ENCODE assay signal across 11 mouse cellular contexts in genomic region chr4:155578336-155579125, GRCm38 (mm10). TPM values are rescaled to one million over a fixed set of nuclear protein-coding genes. Genes with fewer than 3 reads are reported as not detected.
DNase-seq lines count a peak whose midpoint lies in the region; ATAC-seq lines count a peak whose summit lies in the region.
"Had no signal": no experiment of that assay in that cellular context is flagged by ENCODE, and none has a peak within 500 bp of the region (broad histone marks: within the 10 kb centered on the region; RNA-seq: fewer than 3 reads in every experiment).

No protein-coding gene starts in this region.

- no peaks in the 10 kb centered on the region for H3K27me3 ChIP-seq in liver, embryonic 13.5 days
- H3K27me3 ChIP-seq: midbrain, embryonic 13.5 days had no signal

- 0 out of 2 replicates have a peak overlapping the region, but pooled peaks have one; percentile 27 for H3K27ac ChIP-seq in liver, embryonic 13.5 days
- H3K27ac ChIP-seq: layer of hippocampus, adult 2 months; midbrain, embryonic 13.5 days had no signal

- H3K4me1 ChIP-seq in liver, embryonic 13.5 days (replicated peaks) = peaks cover 32% of the 10 kb centered on the region
- H3K4me1 ChIP-seq: midbrain, embryonic 13.5 days had no signal

- no peak overlapping the region for H3K9ac ChIP-seq in liver, embryonic 13.5 days
- H3K9ac ChIP-seq: midbrain, embryonic 13.5 days had no signal

- H3K4me3 ChIP-seq in liver, embryonic 13.5 days (replicated peaks) = no peak overlapping the region
- H3K4me3 ChIP-seq: layer of hippocampus, adult 2 months; midbrain, embryonic 13.5 days had no signal

- no peak overlapping the region for H3K4me2 ChIP-seq in liver, embryonic 13.5 days
- H3K4me2 ChIP-seq: midbrain, embryonic 13.5 days had no signal

- H3K9me3 ChIP-seq in liver, embryonic 13.5 days (replicated peaks) = no peaks in the 10 kb centered on the region
- H3K9me3 ChIP-seq: midbrain, embryonic 13.5 days had no signal

- no peak for DNase-seq in liver, embryonic 13.5 days
- no peak for DNase-seq in liver
- DNase-seq in adrenal gland, postnatal 14 days = peak; percentile 95
- peak; percentile 33 for DNase-seq in heart, postnatal 25 days (ENCODE audit: low spot score)
- peak; percentile 58 for DNase-seq in ovary, postnatal 14 days (ENCODE audit: low spot score)
- DNase-seq in retina, embryonic 14.5 days (ENCODE audit: low spot score) = no peak
- DNase-seq in layer of hippocampus, adult 9-11 months = no peak
- DNase-seq in cerebellum, adult 9-10 months = no peak

- ATAC-seq in liver, embryonic 13.5 days (ENCODE audit: low read depth) = no peak
- ATAC-seq: forebrain, embryonic 14.5 days; midbrain, embryonic 13.5 days had no signal

- intact Hi-C loops in heart, postnatal 25 days (cut with DNase I) = loop anchor here (10.0 kb wide), 1 partner anchor 214 kb away; the partner anchor contains the start of gene Prkcz

- WGBS in liver, embryonic 13.5 days (ENCODE audit: insufficient replicate concordance) = 72% methylated on average over 7 of the region's 7 CpGs

- peaks cover 51% of the 10 kb centered on the region for H3K36me3 ChIP-seq in liver, embryonic 13.5 days

RNA-seq across cellular contexts. Expression of gene Nadk, which starts 16.4 kb away (rescaled TPM):
- polyA plus RNA-seq in liver, embryonic 13.5 days (2015; fragmentation: Nextera tagmentation; extraction: Ambion mirVana) = 60.4 and 68.0 TPM in 2 replicates
- total RNA-seq in adrenal gland, postnatal 14 days (2021) = 206 and 214 TPM in 2 replicates
- 10 to 100 TPM; 36.6 to 37.3 TPM for total RNA-seq in heart, postnatal 25 days (2021)

RNA-seq across cellular contexts. Expression of gene Slc35e2, which starts 22.7 kb away (rescaled TPM):
- polyA plus RNA-seq in liver, embryonic 13.5 days (2015; fragmentation: Nextera tagmentation; extraction: Ambion mirVana) = 4.4 and 5.9 TPM in 2 replicates
- 25.8 and 30.1 TPM in 2 replicates for total RNA-seq in adrenal gland, postnatal 14 days (2021)
- 1 to 10 TPM; 7.8 to 7.9 TPM for total RNA-seq in heart, postnatal 25 days (2021)

RNA-seq across cellular contexts. Expression of gene Cdk11b, which starts 46.1 kb away (rescaled TPM):
- 30.6 and 36.2 TPM in 2 replicates for polyA plus RNA-seq in liver, embryonic 13.5 days (2015; fragmentation: Nextera tagmentation; extraction: Ambion mirVana)
- total RNA-seq in adrenal gland, postnatal 14 days (2021) = 56.4 and 59.3 TPM in 2 replicates
- 10 to 100 TPM; 29.2 to 30.3 TPM for total RNA-seq in heart, postnatal 25 days (2021)

Comparison
In these comparisons a context has a peak if more than half of its experiments do, and no peak if none do; other contexts are left out.
1. DNase-seq: peak in adrenal gland, postnatal 14 days (single experiment), heart, postnatal 25 days (single experiment) and ovary, postnatal 14 days (single experiment); none in liver, embryonic 13.5 days (single experiment), liver (single experiment), retina, embryonic 14.5 days (single experiment), layer of hippocampus, adult 9-11 months (single experiment) and cerebellum, adult 9-10 months (single experiment).